Mouse (Mus musculus): ENCODE measurements at regions not wholly inside any gene's neighbourhood (a gene's known extent, or its start where the extent isn't known, plus 50 kb on each side); places are given as distances from the start of the nearest gene placed in this dataset.
"Not testable (repeated sequence)": the region's sequence is repeated elsewhere in the genome, so short reads cannot be mapped to it uniquely, and the experiment has no call there.

DNA sequence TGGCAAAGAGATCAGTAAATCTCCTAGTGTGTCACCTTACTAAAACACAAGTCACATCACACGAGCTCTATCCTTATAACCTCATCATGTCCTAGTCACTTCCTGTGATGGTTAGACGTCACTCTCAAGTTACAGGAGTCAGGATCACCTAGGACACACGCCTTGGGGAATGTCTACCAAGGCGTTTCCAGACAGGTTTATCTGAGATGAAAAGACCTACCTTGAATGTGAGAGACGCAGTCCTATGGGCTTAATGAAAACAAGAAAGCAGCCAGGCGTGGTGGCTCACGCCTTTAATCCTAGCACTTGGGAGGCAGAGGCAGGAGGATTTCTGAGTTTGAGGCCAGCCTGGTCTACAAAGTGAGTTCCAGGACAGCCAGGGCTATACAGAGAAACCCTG lies 185.0 kb upstream of the Rpl38 start:
- DNase-seq: not testable (repeated sequence)

DNA sequence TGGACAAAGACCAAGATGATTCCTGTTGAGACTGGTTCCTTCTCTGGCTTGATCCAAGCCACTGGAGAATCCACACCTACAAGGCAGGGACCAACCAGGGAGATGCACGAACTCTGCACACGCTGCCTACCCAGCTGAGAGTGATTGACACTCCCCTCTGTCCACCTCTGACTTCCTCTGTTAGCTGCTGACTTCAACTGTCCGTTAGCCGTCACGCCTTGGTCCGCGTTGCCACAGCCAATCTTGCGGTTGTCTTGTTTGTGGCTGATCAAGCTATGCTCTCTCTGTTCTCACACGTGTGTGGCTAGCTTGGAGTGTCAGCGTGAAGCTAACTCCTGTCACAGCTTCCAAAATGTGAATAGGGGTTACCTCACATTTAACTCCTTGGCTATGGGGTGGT lies 186.3 kb upstream of the Rpl38 start:
- DNase-seq: no peak

DNA sequence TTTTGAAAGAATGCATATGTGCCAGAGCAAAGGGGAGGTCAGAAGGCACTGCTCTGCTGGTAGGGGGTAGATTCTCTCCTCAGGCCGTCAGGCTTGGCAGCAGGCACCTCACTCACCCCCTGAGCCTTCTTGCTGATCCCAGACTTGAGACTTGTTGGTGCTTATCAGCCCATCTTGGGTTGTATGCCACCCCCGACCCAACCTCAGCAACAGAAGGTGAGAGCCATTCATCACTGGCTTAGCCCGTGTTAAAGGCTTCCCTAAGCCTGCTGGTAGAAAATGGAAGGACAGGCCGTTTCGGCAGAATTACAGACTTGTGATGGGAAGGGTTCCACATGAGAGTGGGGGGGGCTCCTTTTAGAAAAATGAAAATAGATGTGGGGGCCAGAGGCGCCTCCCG lies 187.3 kb upstream of the Rpl38 start:
- no peak for DNase-seq

DNA sequence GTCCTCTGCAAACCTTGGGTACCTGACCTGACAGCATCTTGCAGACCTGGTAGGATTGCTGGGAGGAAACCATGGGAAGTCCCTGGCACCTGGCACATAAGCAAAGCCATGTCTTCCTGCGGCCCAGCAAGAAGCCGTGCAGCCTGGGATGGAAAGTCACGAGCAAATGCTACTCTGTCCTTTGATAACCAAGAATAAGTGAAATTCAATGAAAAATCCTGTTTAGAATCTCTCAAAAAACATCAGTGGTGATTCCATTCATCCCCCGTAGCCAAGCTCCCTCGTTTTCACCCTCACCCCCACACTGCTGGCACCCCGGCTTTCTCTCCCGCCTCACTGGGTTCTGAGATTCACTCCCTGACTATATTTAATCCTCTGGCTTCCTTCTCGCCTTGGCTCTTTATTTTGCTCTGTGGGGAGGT lies 188.2 kb upstream of the Rpl38 start:
- DNase-seq: no peak

DNA sequence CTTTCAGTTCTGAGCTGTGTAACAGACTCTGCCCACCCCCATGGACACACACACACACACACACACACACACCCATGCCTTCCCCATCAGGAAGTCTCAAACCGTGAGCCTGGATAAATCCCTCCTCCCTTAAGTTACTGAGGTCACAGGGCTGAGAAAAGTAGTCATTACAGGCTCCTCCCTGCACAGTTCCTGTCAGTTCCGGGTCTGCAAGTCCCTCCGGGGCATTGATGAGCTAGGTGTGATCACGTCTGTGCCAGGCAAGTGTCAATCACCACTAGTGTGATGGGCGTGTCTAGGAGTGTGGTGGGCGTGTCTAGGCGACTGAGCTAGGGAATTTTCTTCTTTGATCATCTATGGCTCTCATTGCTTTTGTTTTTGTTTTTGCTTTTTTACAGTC lies 189.6 kb upstream of the Rpl38 start:
- DNase-seq: no peak

DNA sequence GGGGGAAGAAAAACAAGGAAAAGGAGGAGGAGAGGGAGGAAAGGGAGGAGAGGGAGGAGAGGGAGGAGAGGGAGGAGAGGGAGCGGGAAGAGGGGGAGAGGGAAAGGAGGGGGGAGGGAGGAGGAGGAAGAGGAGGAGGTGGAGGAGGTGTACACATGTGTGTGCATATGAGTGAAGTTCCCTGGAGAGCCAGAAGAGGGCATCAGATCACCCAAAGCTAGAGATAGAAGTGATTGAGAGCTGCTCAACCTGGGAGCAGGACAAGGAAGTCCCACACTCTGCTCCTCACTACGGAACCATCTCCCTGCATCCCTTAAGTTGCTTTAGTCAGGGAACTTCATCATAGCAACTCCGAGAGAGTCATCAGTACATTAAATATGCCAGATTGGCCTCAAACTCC lies 191.0 kb upstream of the Rpl38 start:
- DNase-seq: no peak

DNA sequence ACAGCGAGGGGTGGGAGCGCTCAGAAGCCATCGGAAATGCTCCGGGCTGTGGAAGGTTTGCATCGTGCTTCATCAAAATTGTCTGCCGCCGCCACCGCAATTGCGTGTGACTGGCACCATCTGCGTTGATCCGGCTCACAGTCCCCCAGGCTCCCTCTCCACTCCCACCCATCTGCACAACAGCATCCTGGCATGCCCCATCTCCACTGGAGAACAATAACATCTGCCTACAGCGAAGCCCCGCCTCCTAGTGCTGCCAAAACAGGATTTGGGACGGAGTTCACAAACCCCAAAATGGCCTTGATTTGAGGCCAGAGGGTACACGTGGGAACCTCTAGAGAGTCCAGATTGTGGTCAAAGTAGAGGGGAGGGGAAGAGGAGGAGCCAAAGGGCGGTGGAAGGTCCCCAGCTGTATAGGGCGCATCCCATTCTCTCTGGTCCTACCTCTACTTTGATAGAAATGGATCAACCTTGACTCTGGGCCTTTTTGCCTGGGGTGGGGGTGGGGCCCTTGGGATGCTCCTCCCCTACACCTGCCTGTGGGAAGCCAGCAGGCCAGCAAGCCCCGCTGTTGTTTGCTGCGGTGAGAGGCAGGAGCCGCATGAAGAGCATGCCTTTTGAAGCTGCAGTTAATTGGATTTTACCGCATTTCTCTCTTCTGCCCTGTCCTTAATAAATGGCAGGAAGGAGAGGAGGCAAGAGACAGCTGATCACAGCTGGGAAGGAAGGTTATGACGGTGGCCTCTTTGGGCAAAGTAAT lies 195.6 kb upstream of the Rpl38 start:
- no peak for DNase-seq

DNA sequence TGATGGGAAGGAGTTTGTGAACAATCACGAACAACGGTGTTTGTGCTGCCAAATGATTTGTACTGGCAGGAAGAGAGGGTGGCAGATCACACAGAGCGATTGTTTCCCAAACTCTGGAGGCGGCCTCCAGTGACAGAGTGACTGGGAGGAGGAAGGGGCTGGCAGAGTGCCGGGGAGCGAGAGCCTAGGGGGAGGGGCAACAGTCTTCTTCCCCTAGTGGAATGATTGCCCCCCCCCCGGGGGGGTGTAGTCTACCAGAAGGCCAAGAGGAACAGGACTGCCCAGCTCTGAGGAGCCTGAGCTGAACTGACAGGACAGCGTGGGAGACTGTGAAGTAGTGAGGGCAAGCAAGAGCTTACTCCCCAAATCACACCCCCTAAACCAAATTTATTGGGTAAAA lies 199.9 kb upstream of the Rpl38 start:
- peak; percentile 57 for DNase-seq

GRCm38 (mm10) chr11:114467803-114468202 lies 200.5 kb upstream of the Rpl38 start:
- DNase-seq: no peak

DNA sequence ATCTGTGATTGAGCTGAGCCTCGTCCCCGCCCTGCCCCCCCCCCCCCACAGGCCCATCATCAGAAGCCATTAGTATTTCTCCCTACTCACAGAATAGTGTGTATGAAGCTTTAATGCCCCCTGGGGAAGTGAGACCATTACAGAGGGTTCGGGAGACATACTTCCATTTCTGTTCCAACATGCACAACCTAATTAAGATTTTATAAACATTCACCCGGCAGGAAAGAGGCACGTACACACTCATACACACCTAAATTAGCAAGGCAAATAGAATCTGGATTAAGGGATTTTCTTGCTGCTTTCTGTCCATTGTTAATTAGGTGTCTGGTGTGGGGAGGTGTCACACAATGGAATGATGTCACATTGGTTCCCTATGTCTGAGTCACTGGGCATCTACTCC lies 202.8 kb upstream of the Rpl38 start:
- no peak for DNase-seq

- DNase-seq: peak; percentile 59
Observed at GRCm38 (mm10) chr11:114462755-114463374, 205.5 kb upstream of the Rpl38 start.

- peak; percentile 55 for DNase-seq
Observed at GRCm38 (mm10) chr11:114454876-114455330, 213.4 kb upstream of the Rpl38 start.

DNA sequence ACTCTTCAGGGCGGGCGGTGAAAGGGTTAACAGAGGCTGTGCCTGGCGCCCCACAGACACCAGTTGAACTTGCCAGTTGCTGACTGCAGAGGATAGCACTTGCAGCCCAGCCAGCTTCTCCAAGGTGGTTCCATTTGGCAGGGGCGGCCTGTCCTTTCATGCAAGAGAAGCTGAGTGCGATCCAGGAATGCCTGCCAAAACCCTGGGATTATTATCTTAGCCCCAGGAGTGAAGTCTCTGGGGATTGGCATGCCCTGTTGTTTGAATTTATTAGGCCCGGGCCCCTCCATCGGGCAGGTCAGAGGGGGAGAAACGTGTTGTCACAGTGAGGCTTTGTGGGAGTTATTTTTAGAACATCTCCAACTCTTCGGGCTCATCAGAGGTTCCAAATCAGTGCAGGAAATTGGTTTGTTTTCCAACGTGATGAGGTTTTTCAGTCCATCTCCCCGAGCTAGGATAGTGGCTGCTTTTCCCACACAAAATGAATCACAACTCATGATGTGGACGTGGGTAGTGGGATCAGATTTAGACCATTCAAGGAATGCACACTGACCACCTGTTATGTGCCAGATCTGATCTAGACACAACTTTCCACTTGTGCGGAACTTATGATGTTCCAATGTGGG lies 219.4 kb upstream of the Rpl38 start:
- DNase-seq: peak; percentile 78

- no peak for DNase-seq
Observed at GRCm38 (mm10) chr11:114447461-114447847, 220.9 kb upstream of the Rpl38 start.

- DNase-seq: no peak
Observed at GRCm38 (mm10) chr11:114446617-114447460, 221.5 kb upstream of the Rpl38 start.

DNA sequence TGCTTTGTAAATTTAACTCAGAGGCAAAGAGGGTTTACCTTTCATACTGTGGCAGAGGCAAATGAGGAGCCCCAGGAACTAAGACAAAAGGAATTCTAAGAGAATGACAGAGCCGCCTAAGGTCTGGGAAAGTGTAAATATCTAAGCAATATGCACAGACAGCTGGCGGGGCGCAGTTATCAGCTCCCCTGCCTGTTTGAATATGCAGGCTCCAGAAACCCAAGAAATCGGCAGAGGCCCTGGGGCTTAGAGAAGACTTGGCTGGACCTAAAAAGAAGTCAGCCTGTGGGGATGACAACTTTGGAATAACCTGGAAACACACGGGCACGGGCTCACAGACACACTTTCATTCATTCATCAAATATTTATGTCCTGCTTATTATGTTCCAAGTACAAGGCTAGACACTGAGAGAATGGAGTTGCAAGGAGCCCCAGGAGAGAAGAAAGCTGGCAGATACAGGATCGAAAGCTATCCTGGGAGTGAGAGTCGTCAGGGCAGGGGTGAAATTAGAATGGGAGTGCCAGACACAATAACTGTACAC lies 222.2 kb upstream of the Rpl38 start:
- no peak for DNase-seq

- DNase-seq: no peak
Observed at GRCm38 (mm10) chr11:114444211-114444610, 224.1 kb upstream of the Rpl38 start.

DNA sequence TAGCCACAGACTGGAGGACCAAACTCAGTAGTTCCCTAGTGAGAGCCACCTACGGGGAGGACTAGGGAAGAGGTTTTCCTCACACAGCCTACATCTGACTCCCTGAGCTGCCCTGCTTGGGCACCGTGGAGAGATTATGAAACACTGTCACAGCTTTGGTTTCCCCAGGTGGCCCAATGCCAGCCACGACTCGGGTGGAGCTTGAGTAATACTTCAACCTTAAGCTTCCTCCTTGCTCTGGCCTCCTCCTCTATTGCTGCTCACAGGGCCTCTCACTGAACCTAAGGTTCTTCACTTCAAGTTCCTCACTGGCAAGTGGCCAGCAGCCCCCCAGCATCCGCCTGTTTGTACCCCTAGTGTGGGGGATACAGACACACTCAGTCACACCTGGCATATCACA lies 224.9 kb upstream of the Rpl38 start:
- DNase-seq: no peak

DNA sequence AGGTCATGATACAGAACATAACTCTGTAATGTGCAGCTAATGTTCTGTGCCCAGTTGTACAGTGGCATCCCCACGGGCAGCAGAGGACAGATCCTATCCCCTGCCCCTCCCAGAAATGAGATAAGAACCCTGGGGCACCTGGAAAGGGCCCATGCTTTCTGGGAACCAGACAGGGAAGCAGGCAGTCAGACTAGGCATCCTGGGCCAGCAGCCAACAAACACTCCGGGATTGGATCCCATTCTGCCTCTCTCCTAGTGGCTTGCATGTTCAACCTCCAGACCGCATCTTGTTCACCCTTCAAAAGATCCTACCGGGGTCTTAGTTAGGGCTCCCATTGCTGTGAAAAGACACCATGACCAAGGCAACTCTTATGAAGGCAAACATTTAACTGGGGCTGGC lies 229.0 kb upstream of the Rpl38 start:
- DNase-seq: peak; percentile 41

- DNase-seq: no peak
Observed at GRCm38 (mm10) chr11:114435788-114436187, 232.5 kb upstream of the Rpl38 start.

GRCm38 (mm10) chr11:114433561-114433960 lies 234.8 kb upstream of the Rpl38 start:
- DNase-seq: no peak

DNA sequence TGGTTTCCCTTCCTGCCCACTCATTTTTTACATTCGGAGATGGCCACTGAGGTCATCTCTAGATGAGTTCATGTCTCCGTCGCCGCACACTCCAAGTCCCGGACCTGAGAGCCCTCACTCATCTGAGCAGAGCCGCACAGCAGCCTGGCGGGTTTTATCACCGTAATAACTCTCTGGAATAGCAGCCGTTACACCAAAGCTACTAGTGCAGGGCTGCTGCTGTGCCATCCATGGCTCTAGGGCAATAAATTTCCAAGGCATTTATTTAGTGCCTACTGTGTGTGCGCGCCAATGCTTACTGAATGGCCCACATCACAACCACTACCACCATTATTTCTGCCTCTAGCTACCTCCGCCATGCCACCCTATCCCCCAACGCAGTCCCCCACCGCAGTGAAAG lies 242.9 kb upstream of the Rpl38 start:
- DNase-seq: no peak

DNA sequence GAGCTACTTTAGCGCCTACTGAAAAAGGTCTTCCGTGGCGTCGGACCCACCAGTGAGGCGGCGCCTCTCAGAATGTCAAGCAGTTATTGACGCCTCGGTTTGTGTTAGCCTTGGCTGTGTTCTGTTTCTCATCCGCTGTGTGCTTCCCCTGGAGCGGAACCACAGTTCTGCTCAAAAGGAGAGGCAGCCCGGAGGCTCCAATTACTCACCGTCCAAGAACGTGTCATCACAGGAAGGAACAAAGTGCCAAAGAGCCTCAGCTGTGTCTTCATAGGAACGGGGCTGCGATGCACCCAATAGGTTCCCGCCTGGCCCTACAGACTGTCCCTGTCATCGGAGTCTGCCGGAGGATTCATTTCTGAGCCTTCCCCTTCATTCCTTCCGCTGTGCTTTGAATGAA lies 245.0 kb upstream of the Rpl38 start:
- DNase-seq: no peak
